Mouse (Mus musculus) CH12.LX (cell line): Measurements from ENCODE around the gene Fam227a. TPM values are rescaled to one million over a fixed set of nuclear protein-coding genes. Genes with fewer than 3 reads are reported as not detected.

ENCODE experiments used
- DNase-seq: peaks from one replicate; pipeline ENCODE4 v3.0.0-alpha.2; 2013; ENCODE audit errors: extremely low read depth
- H3K27ac ChIP-seq: 2 replicates; pipeline ENCODE4 v1.5.1; 2012; ENCODE audit warnings: low read depth, mild to moderate bottlenecking, control low read depth, moderate library complexity; ENCODE audit not compliant: insufficient read depth
- H3K27me3 ChIP-seq: replicated peaks from 2 replicates; pipeline ENCODE3; 2012; ENCODE audit warnings: inconsistent platforms
- H3K36me3 ChIP-seq, 2 experiments: replicated peaks in 1 of 2; 2 replicates each; pipeline versions ENCODE3 to v1.6.1; 2012; ENCODE audit warnings: inconsistent platforms in 1 of 2, low read length in 1 of 2, mild to moderate bottlenecking in 1 of 2, mixed read lengths in 1 of 2, moderate library complexity in 1 of 2; ENCODE audit not compliant: control insufficient read depth in 1 of 2, insufficient read depth in 1 of 2
- H3K4me1 ChIP-seq, 2 experiments: 2 replicates each; pipeline ENCODE4 v1.6.1; 2012; ENCODE audit warnings: inconsistent platforms in 1 of 2, moderate library complexity in 1 of 2; ENCODE audit not compliant: insufficient read depth in 2 of 2, control insufficient read depth in 1 of 2
- H3K4me2 ChIP-seq: 2 replicates; pipeline ENCODE4 v1.6.1; 2012; ENCODE audit warnings: low read depth, mild to moderate bottlenecking, control low read depth; ENCODE audit not compliant: poor library complexity, insufficient read depth, severe bottlenecking
- H3K4me3 ChIP-seq, 3 experiments: fragments of 150-350 bp in 1 of 3; sonication (generic) in 1 of 3; replicated peaks in 1 of 3; 2 replicates each; pipeline versions ENCODE3 to v1.5.1; 2011 to 2012; ENCODE audit warnings: low read depth in 2 of 3, low read length in 2 of 3, mild to moderate bottlenecking in 2 of 3, moderate library complexity in 2 of 3, control low read depth in 1 of 3, improper control_type of control experiment in 1 of 3, inconsistent platforms in 1 of 3, mixed read lengths in 1 of 3; ENCODE audit not compliant: poor library complexity in 1 of 3
- H3K79me2 ChIP-seq: replicated peaks from 2 replicates; pipeline ENCODE4 v1.6.1; 2012; ENCODE audit warnings: mild to moderate bottlenecking, moderate library complexity; ENCODE audit not compliant: control insufficient read depth, poor library complexity, insufficient read depth, severe bottlenecking; ENCODE audit errors: extremely low read depth
- H3K9ac ChIP-seq: 2 replicates; pipeline ENCODE4 v1.6.1; 2012; ENCODE audit warnings: low read depth, mild to moderate bottlenecking, control low read depth, moderate library complexity; ENCODE audit not compliant: insufficient read depth
- H3K9me3 ChIP-seq: replicated peaks from 2 replicates; pipeline ENCODE3; 2012; ENCODE audit warnings: low read length, inconsistent platforms, mixed read lengths
- BHLHE40 ChIP-seq: IDR thresholded peaks from 2 replicates; pipeline ENCODE4 v1.6.1; 2011; ENCODE audit warnings: mild to moderate bottlenecking, low read depth, low read length, improper control_type of control experiment
- CTCF ChIP-seq, 2 experiments: IDR thresholded peaks in 1 of 2; conservative IDR thresholded peaks in 1 of 2; 2 replicates each; pipeline ENCODE4 v1.5.1; 2011 to 2012; ENCODE audit warnings: low read depth in 2 of 2, low read length in 2 of 2, improper control_type of control experiment in 1 of 2, inconsistent platforms in 1 of 2, mild to moderate bottlenecking in 1 of 2, moderate library complexity in 1 of 2
- E2F4 ChIP-seq: IDR thresholded peaks from 2 replicates; pipeline ENCODE4 v1.6.1; 2011; ENCODE audit warnings: low read depth, low read length, improper control_type of control experiment; ENCODE audit not compliant: insufficient replicate concordance
- ELF1 ChIP-seq: IDR thresholded peaks from 2 replicates; pipeline ENCODE4 v1.6.1; 2014; ENCODE audit warnings: low read depth, mild to moderate bottlenecking, inconsistent platforms, low read length, improper control_type of control experiment
- EP300 ChIP-seq: IDR thresholded peaks from 2 replicates; pipeline ENCODE4 v1.6.1; 2011; ENCODE audit warnings: low read length, improper control_type of control experiment
- HCFC1 ChIP-seq: IDR thresholded peaks from 2 replicates; pipeline ENCODE4 v1.6.1; 2012; ENCODE audit warnings: low read depth, mild to moderate bottlenecking, inconsistent platforms, low read length, improper control_type of control experiment
- JUN ChIP-seq: IDR thresholded peaks from 2 replicates; pipeline ENCODE4 v1.6.1; 2011; ENCODE audit warnings: low read depth, mild to moderate bottlenecking, low read length, improper control_type of control experiment, moderate library complexity; ENCODE audit not compliant: insufficient read depth
- MAFK ChIP-seq: IDR thresholded peaks from 2 replicates; pipeline ENCODE4 v1.6.1; 2011; ENCODE audit warnings: low read length, improper control_type of control experiment; ENCODE audit not compliant: insufficient replicate concordance
- MAX ChIP-seq: IDR thresholded peaks from 2 replicates; pipeline ENCODE4 v1.6.1; 2011; ENCODE audit warnings: low read length, improper control_type of control experiment
- MXI1 ChIP-seq: IDR thresholded peaks from 2 replicates; pipeline ENCODE4 v1.6.1; 2011; ENCODE audit warnings: mild to moderate bottlenecking, low read depth, low read length, improper control_type of control experiment
- POLR2AphosphoS2 ChIP-seq: IDR thresholded peaks from 2 replicates; pipeline ENCODE4 v1.6.1; 2011; ENCODE audit warnings: low read depth, low read length, improper control_type of control experiment
- RAD21 ChIP-seq: IDR thresholded peaks from 2 replicates; pipeline ENCODE4 v1.6.1; 2011; ENCODE audit warnings: low read depth, mild to moderate bottlenecking, low read length, improper control_type of control experiment, moderate library complexity
- RCOR1 ChIP-seq: conservative IDR thresholded peaks from 2 replicates; pipeline ENCODE4 v1.6.1; 2012; ENCODE audit warnings: low read depth, mild to moderate bottlenecking, inconsistent platforms, low read length, improper control_type of control experiment
- SIN3A ChIP-seq: IDR thresholded peaks from 2 replicates; pipeline ENCODE4 v1.6.1; 2012; ENCODE audit warnings: low read length, improper control_type of control experiment, inconsistent platforms
- SMC3 ChIP-seq: IDR thresholded peaks from 2 replicates; pipeline ENCODE4 v1.6.1; 2011; ENCODE audit warnings: low read depth, low read length, improper control_type of control experiment
- TBP ChIP-seq: conservative IDR thresholded peaks from 2 replicates; pipeline ENCODE4 v1.6.1; 2011; ENCODE audit warnings: low read depth, low read length, improper control_type of control experiment
- TCF12 ChIP-seq: IDR thresholded peaks from 2 replicates; pipeline ENCODE4 v1.6.1; 2014; ENCODE audit warnings: low read depth, mild to moderate bottlenecking, inconsistent platforms, low read length, improper control_type of control experiment
- USF1 ChIP-seq: IDR thresholded peaks from 2 replicates; pipeline ENCODE4 v1.6.1; 2014; ENCODE audit warnings: low read depth, mild to moderate bottlenecking, inconsistent platforms, low read length, improper control_type of control experiment
- USF2 ChIP-seq: conservative IDR thresholded peaks from 2 replicates; pipeline ENCODE4 v1.6.1; 2011; ENCODE audit warnings: low read depth, low read length, improper control_type of control experiment
- ZC3H11A ChIP-seq: IDR thresholded peaks from 2 replicates; pipeline ENCODE4 v1.6.1; 2012; ENCODE audit warnings: low read depth, mild to moderate bottlenecking, inconsistent platforms, low read length, improper control_type of control experiment
- ZKSCAN1 ChIP-seq: IDR thresholded peaks from 2 replicates; pipeline ENCODE4 v1.6.1; 2012; ENCODE audit warnings: low read depth, inconsistent platforms, low read length, improper control_type of control experiment, borderline replicate concordance
- ZNF384 ChIP-seq: IDR thresholded peaks from 2 replicates; pipeline ENCODE4 v1.6.1; 2012; ENCODE audit warnings: low read depth, low read length, improper control_type of control experiment, inconsistent platforms
- dilution Hi-C: fragments of 300-500 bp; cut with MboI; formaldehyde crosslinking; loops from 2 replicates; pipeline ENCODE4 v1.14.3; 2020; ENCODE audit warnings: low sequenced_read_pairs; ENCODE audit not compliant: extremely low pct_unique_long_range_greater_than_20kb, extremely low pct_ligation_motif_present
- in situ Hi-C: fragments of 300-500 bp; cut with MboI; formaldehyde crosslinking; loops from 3 replicates; pipeline ENCODE4 v1.14.3; 2019; ENCODE audit warnings: low sequenced_read_pairs, low pct_ligation_motif_present, low pct_unique_long_range_greater_than_20kb, mixed read lengths
- polyA plus RNA-seq: library from polyadenylated mRNA; unstranded; fragments of >175 nt; gene quantifications from 2 replicates; pipeline ENCODE4 v1.2.1, GENCODE M21; 2012; ENCODE audit warnings: low read depth; ENCODE audit not compliant: insufficient read length
- total RNA-seq, 2 experiments: library from RNA; depleted of rRNA; stranded (reverse); fragments of 300-350 nt in 1 of 2; fragments of >200 nt in 1 of 2; gene quantifications; 2 replicates each; pipeline ENCODE4 v1.2.3; 2012 to 2014

Fam227a gene
- total and polyA plus RNA-seq, 3 experiments: 0.20 to 0.48 (median 0.42) TPM

DNA sequence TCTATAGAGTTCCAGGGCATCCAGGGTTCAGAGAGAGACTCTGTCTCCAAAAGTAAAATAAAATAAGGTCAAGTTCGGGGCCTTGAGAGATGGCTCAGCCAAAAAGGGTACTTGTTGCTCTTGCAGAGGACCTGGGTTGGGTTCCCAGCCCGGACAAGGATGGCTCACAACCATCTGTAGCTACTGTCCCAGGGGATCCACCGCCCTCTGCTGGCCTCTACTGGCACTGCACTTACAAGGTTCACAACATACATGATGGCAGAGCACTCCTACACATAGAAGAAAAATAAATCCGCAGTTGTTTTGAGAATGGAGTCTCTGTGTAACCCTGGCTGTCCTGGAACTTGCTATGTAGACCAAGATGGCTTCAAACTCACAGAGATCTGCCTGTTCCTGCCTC is 3.1 kb upstream of the Fam227a start:
- Histone ChIP-seq H3K4me2 (no peak overlapping the region), H3K27me3 (no peaks in the 10 kb centered on the region), H3K4me1 (peaks cover 0 to 11% of the 10 kb centered on the region in 2 experiments; a peak in 2 of 4 replicates)
- TF ChIP-seq ELF1 (no peak), CTCF (conservative IDR thresholded peaks at IDR 0.05 in 1 of 2, IDR thresholded peaks at IDR 0.05 in 1 of 2; ENCODE audit: low read depth in 2 of 2, low read length in 2 of 2) (peak; percentile 56 to 59)
- TF ChIP-seq, all 38 proteins: peak for 1
- Histone ChIP-seq H3K4me3 (no peak overlapping the region), H3K36me3 (peaks cover 15 to 39% of the 10 kb centered on the region in 2 experiments), H3K9me3 (peaks cover 7% of the 10 kb centered on the region), H3K27ac (no peak overlapping the region), H3K79me2 (no peaks in the 10 kb centered on the region), H3K9ac (no peak overlapping the region)
- DNase-seq: peak; percentile 48
- in situ Hi-C loops: no loop called here
- dilution Hi-C loops: no loop called here

DNA sequence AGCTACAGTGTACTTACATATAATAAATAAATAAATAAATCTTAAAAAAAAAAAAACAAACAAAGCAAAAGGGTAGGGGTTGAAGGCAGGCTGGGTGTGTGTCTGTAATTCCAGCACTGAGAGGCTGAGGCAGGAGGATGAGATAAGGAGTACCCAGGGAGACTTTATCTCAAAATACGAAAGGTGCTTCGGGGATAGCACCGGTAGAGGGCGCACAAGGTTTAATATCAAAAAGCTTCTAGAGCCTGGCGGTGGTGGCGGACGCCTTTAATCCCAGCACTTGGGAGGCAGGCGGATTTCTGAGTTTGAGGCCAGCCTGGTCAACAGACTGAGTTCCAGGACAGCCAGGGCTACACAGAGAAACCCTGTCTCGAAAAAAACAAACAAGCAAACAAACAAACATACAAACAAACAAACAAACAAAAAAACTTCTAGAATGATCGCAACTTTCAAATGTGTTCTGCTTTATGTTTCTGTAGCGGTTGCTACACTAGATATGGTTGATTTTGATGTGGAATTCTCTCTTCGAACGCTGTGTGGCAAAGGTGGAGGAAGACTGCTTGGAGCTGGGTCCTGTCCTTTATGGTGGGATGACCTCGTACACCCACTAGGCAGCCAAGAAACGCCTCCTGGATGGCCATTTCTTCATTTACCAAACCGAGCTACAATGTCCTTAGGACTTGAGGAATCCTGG is 772 bp downstream of the Fam227a start:
- Histone ChIP-seq H3K27ac (no peak overlapping the region), H3K9ac (peak overlapping the region; percentile 50; the same call in 1 of the 2 replicates), H3K36me3 (peaks cover 4 to 11% of the 10 kb centered on the region in 2 experiments), H3K4me1 (peaks cover 3 to 11% of the 10 kb centered on the region in 2 experiments; a peak in 3 of 4 replicates), H3K9me3 (peaks cover 7% of the 10 kb centered on the region), H3K4me3 (peak overlapping the region; percentile 67 to 87 (median 78)), H3K79me2 (no peaks in the 10 kb centered on the region), H3K27me3 (no peaks in the 10 kb centered on the region), H3K4me2 (peak overlapping the region; percentile 74)
- no peak for TF ChIP-seq JUN
- no peak for TF ChIP-seq TCF12
- no peak for TF ChIP-seq ZKSCAN1
- TF ChIP-seq ZNF384: no peak
- no peak for TF ChIP-seq SIN3A
- TF ChIP-seq CTCF (conservative IDR thresholded peaks at IDR 0.05 in 1 of 2, IDR thresholded peaks at IDR 0.05 in 1 of 2; ENCODE audit: low read depth in 2 of 2, low read length in 2 of 2): peak; percentile 39 to 75; a peak in 3 of 4 replicates
- no peak for TF ChIP-seq POLR2AphosphoS2
- no peak for TF ChIP-seq BHLHE40
- no peak for TF ChIP-seq USF1
- TF ChIP-seq ZC3H11A: no peak
- TF ChIP-seq MAX: no peak
- no peak for TF ChIP-seq E2F4
- TF ChIP-seq MXI1: no peak
- TF ChIP-seq SMC3: peak; percentile 29
- TF ChIP-seq MAFK: no peak
- TF ChIP-seq TBP: no peak
- peak; percentile 54 for TF ChIP-seq RAD21
- TF ChIP-seq USF2: no peak
- TF ChIP-seq EP300: no peak
- TF ChIP-seq RCOR1: no peak
- TF ChIP-seq HCFC1: no peak
- dilution Hi-C loops (no loop called here), in situ Hi-C loops (no loop called here)
- peak; percentile 88 for DNase-seq
